Mouse (Mus musculus) forebrain, embryonic 11.5 days (tissue): ENCODE results near the gene Ndufb6. TPM values are rescaled to one million over a fixed set of nuclear protein-coding genes. Genes with fewer than 3 reads are reported as not detected.

ENCODE experiments used
- ATAC-seq: fragments of 200-750 bp; cut with Nextera tagmentation; replicated peaks from 2 replicates; pipeline ENCODE4 v1.8.0; 2017; ENCODE audit warnings: moderate TSS enrichment; ENCODE audit not compliant: low FRiP score
- DNase-seq: peaks from one replicate; pipeline ENCODE4 v3.0.0-alpha.2; 2017; ENCODE audit warnings: low spot score
- H3K27ac ChIP-seq: fragments of 300-500 bp; sonication (generic); 2 replicates; pipeline ENCODE4 v1.5.1; 2014; ENCODE audit warnings: low read depth, low read length
- H3K27me3 ChIP-seq: fragments of 300-500 bp; sonication (generic); 2 replicates; pipeline ENCODE4 v1.6.1; 2014; ENCODE audit warnings: mild to moderate bottlenecking, low read length, mixed read lengths; ENCODE audit not compliant: control insufficient read depth, insufficient read depth
- H3K36me3 ChIP-seq: fragments of 300-500 bp; sonication (generic); 2 replicates; pipeline ENCODE4 v1.6.1; 2014; ENCODE audit warnings: mild to moderate bottlenecking, low read length, moderate library complexity, mixed read lengths; ENCODE audit not compliant: control insufficient read depth, insufficient read depth
- H3K4me1 ChIP-seq: fragments of 300-500 bp; sonication (generic); replicated peaks from 2 replicates; pipeline ENCODE4 v1.6.1; 2014; ENCODE audit warnings: low read length, mixed read lengths; ENCODE audit not compliant: control insufficient read depth, insufficient read depth
- H3K4me2 ChIP-seq: fragments of 300-500 bp; sonication (generic); 2 replicates; pipeline ENCODE4 v1.6.1; 2014; ENCODE audit warnings: low read depth, mild to moderate bottlenecking, low read length, moderate library complexity, mixed read lengths; ENCODE audit not compliant: severe bottlenecking
- H3K4me3 ChIP-seq: fragments of 300-500 bp; sonication (generic); 2 replicates; pipeline ENCODE4 v1.5.1; 2014; ENCODE audit warnings: low read depth, low read length
- H3K9ac ChIP-seq: fragments of 300-500 bp; sonication (generic); 2 replicates; pipeline ENCODE4 v1.6.1; 2014; ENCODE audit warnings: low read length
- H3K9me3 ChIP-seq: fragments of 300-500 bp; sonication (generic); 2 replicates; pipeline ENCODE4 v1.6.1; 2016; ENCODE audit warnings: low read length, mixed read lengths; ENCODE audit not compliant: control insufficient read depth
- WGBS: fragments of 180-500 bp; shearing (Covaris S2); extraction: QIAGEN DNeasy Blood & Tissue Kit; methylation state at CpG from one replicate; pipeline ENCODE4 v1.1.7; 2014; 5-methylcytosine and 5-hydroxymethylcytosine counted together
- polyA plus RNA-seq: library from polyadenylated mRNA; unstranded; fragments of >200 nt; fragmentation: Nextera tagmentation; extraction: Ambion mirVana; gene quantifications from 2 replicates; pipeline ENCODE4 v1.2.1, GENCODE M21; 2014

Gene Ndufb6
- polyA plus RNA-seq = 279 and 281 TPM in 2 replicates

DNA sequence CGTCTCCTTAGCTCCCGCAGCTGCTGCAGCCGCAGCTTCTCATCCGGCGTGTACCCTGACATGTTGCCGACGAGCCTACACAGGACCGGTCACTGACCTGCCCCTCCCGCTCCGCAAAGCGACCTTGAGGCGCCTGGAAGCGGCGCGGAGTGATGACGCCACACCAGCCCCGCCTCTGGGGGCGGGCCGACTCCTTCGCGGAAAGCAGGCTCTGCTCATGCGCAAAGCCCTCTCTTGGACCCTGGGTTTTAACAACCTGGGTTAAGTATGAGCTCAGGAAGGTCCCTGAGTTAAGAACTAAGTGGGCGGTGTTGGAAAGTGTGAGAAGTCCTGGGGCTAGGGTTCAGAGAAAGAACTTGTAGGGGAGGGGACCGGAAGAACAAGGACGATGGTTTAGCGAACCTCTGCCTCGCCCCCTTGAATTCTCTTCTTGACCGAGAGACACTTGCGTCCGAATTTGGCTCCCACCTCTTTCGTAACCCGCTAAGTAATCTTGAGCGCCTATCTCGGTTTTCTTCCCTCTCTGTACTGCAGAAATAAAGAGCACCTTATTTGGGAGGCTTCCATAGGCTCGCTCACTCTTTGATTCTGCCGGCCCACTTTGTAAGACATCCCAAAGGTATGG is at the start of gene Ndufb6:
Gene Ndufb6, minus strand, starts transcription at position 146 of the 625 bp plus-strand sequence.
- Histone ChIP-seq H3K4me1 (peaks cover 6% of the 10 kb centered on the region; the same call in 1 of the 2 replicates), H3K27ac (no peak within 1 kb of the TSS; the same call in 1 of the 2 replicates), H3K4me3 (peak within 1 kb of the TSS; percentile 94), H3K27me3 (no peaks in the 10 kb centered on the region), H3K36me3 (no peaks in the 10 kb centered on the region; the same call in 1 of the 2 replicates), H3K9ac (peak within 1 kb of the TSS; percentile 83), H3K4me2 (peak within 1 kb of the TSS; percentile 95), H3K9me3 (no peaks in the 10 kb centered on the region)
- WGBS = under 1% methylated on average over 36 of the region's 36 CpGs
- peak; percentile 98 for ATAC-seq
- DNase-seq = peak; percentile 98

DNA sequence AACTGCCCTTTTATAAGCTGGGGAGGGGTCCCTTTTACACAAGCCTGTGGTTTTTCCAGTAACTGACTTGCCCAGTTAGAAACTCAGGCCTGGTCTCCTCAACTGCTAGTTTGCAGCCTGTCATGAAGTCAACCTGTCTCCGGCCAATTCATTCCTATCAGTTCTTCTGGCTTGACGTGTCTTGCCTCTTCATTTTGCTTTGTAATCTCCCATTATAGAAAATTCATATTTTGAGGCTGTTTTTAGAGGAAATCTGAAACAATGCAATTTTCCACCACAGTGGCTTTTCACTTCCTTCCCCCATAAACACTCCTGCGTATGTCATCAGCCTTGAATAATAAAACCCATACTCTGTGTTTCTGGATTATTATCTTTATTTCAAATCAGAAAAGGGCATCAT is 47.9 kb upstream of the Ndufb6 start:
- no peak for DNase-seq
- Histone ChIP-seq H3K27me3 (no peaks in the 10 kb centered on the region), H3K9ac (no peak overlapping the region), H3K4me2 (no peak overlapping the region), H3K4me1 (no peaks in the 10 kb centered on the region), H3K27ac (no peak overlapping the region), H3K4me3 (no peak overlapping the region), H3K36me3 (no peaks in the 10 kb centered on the region), H3K9me3 (no peaks in the 10 kb centered on the region)
- whole genome bisulfite sequencing = 97% methylated on average over 3 of the region's 3 CpGs
- no peak for ATAC-seq

DNA sequence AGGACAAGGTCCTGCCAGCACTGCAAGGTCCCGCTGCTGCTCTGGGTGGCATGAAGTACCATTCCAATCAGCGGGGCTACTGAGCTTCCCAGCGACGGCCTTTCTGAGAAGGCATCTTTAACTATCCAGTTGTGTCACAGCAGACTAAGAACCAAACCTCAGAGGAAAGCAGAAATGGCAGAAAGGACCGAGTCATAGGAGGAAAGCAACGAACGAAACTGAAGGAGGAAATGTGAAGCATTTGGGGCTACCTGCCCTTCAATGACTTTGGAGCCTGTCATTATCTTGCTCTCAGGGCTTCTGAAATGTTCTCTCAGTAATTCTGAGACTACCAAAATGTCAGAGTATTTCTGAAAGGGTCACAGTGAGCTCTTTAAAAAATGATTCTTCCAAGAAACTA is 45.4 kb upstream of the Ndufb6 start:
- WGBS = 87% methylated on average over 7 of the region's 7 CpGs
- Histone ChIP-seq H3K4me2 (no peak overlapping the region), H3K9ac (no peak overlapping the region), H3K4me3 (no peak overlapping the region), H3K27ac (no peak overlapping the region), H3K36me3 (no peaks in the 10 kb centered on the region), H3K9me3 (no peaks in the 10 kb centered on the region), H3K4me1 (no peaks in the 10 kb centered on the region), H3K27me3 (no peaks in the 10 kb centered on the region)
- DNase-seq (no peak), ATAC-seq (no peak)

DNA sequence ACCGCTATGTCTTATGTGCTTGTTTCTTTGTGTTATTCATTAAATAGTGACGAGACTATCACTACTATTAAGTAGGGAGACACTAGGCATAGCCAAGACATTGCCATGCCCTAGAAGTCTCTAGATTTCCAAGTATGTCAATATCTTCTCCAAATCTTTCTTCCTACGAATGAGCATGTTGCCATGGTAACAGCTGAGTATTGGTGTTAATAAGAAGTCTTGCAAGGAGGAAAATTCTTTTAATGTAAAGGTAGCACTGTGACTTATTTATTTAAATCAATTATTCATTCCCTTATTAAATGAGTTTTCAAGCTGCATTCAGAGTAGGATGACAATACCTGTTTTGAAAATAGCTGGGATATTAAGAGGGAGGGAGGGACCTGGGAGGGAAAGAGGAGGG is 38.2 kb upstream of the Ndufb6 start:
- no peak for ATAC-seq
- no peak overlapping the region for H3K4me2 ChIP-seq
- H3K4me1 ChIP-seq = no peaks in the 10 kb centered on the region
- no peak for DNase-seq
- 81% methylated on average over 3 of the region's 3 CpGs for WGBS
- H3K9me3 ChIP-seq = no peaks in the 10 kb centered on the region
- H3K36me3 ChIP-seq = no peaks in the 10 kb centered on the region
- no peaks in the 10 kb centered on the region for H3K27me3 ChIP-seq
- H3K9ac ChIP-seq = no peak overlapping the region
- no peak overlapping the region for H3K4me3 ChIP-seq
- H3K27ac ChIP-seq = no peak overlapping the region

DNA sequence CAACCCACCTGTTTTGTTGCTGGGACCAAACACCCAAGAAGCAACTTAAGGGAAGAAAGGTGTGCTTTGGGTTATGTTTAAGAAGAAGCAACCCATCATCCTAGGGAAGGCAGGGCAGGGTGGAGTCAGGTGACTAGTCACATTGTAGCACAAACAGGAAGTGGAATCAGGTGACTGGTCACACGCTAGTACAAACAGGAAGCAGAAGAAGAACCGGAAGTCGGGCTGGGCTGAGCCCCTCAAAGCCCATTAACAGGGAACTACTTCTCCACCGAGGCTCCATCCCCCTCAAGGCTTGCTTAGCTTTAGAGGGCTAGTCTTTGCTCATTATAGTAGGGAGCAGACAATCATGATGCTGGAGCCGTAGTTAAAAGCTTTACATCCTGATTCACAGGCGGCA is 33.8 kb upstream of the Ndufb6 start:
- DNase-seq (no peak), ATAC-seq (no peak)
- no peak overlapping the region for H3K9ac ChIP-seq
- no peaks in the 10 kb centered on the region for H3K27me3 ChIP-seq
- 79% methylated on average over 6 of the region's 6 CpGs for WGBS
- no peaks in the 10 kb centered on the region for H3K36me3 ChIP-seq
- H3K27ac ChIP-seq = no peak overlapping the region
- H3K9me3 ChIP-seq = no peaks in the 10 kb centered on the region
- H3K4me2 ChIP-seq = no peak overlapping the region
- H3K4me3 ChIP-seq = no peak overlapping the region
- no peaks in the 10 kb centered on the region for H3K4me1 ChIP-seq

DNA sequence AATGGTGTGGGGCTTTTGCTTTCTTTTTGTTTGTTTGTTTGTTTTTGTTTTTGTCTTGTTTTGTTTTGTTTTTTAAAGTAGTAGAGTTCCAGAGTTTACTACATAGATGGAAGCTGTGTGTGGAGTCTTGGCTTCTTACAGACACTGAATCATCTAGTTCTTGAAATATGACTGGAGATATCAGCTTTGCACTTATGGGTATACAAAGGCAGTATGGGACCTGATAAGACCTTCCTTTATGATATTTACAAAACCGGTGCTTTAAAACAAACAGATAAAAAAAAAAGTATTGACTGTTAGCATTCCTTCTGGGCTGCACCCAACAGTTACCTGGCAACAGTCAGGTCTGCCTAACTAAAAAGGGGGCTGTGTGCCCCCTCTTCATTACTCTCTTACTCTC is 33.0 kb upstream of the Ndufb6 start:
- no peak overlapping the region for H3K9ac ChIP-seq
- H3K4me1 ChIP-seq = no peaks in the 10 kb centered on the region
- H3K4me3 ChIP-seq = no peak overlapping the region
- no peaks in the 10 kb centered on the region for H3K9me3 ChIP-seq
- no peaks in the 10 kb centered on the region for H3K27me3 ChIP-seq
- WGBS = 89% methylated on average over 1 of the region's 1 CpGs
- H3K27ac ChIP-seq = no peak overlapping the region
- ATAC-seq (no peak), DNase-seq (no peak)
- H3K36me3 ChIP-seq = no peaks in the 10 kb centered on the region
- no peak overlapping the region for H3K4me2 ChIP-seq

DNA sequence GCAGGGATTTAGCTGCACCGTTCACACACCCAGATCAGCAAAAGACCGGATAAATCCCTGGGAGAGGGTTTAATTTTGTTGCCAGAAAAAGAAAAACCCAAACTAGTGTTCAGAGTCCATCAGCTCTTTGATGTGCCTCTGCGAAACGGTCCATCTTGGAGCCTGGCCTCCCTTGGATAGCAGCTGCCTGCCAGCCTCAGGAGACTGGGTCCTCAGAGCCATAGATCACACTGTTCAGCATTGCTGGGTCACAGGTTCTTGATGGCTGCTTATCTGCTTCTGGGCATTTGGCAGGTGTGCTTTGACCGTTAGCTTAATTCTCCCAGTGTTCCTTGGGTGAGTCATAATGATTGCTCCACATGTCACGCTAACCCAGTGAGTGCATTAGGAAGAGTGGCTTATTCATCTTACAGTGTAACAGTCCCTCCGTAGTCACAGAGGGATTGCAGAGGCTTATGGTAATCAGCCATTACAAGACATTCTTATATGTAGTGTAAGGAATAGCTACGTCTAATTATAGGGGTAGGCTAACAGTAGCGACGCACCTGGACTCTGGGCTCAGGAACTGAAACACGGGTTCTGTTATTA is 31.7 kb upstream of the Ndufb6 start:
- H3K36me3 ChIP-seq = no peaks in the 10 kb centered on the region
- no peak overlapping the region for H3K4me3 ChIP-seq
- no peak overlapping the region for H3K9ac ChIP-seq
- ATAC-seq (no peak), DNase-seq (no peak)
- H3K9me3 ChIP-seq = no peaks in the 10 kb centered on the region
- H3K27me3 ChIP-seq = no peaks in the 10 kb centered on the region
- H3K27ac ChIP-seq = no peak overlapping the region
- no peaks in the 10 kb centered on the region for H3K4me1 ChIP-seq
- 86% methylated on average over 11 of the region's 11 CpGs for WGBS
- H3K4me2 ChIP-seq = no peak overlapping the region

DNA sequence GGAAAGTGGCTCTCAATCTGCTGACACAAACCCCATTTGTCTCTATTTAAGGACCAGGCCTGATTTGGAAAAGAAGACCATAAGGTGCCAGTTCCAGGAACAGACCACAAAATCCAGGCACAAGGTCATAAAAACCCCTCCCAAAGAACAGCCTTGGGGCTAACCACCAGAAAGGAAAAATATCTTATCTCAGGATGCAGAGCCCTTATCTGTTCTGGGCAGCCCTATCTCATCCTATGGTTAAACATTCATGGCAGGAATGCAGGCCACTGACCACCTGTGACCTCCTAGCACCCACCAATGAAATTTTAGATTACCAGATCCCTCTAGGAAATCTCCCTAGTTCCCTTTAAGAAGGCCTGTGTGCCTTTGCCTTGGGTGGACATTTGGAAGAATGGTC is 30.5 kb upstream of the Ndufb6 start:
- H3K4me1 ChIP-seq = no peaks in the 10 kb centered on the region
- H3K27ac ChIP-seq = no peak overlapping the region
- no peaks in the 10 kb centered on the region for H3K36me3 ChIP-seq
- DNase-seq (no peak), ATAC-seq (no peak)
- no peak overlapping the region for H3K4me3 ChIP-seq
- no peaks in the 10 kb centered on the region for H3K9me3 ChIP-seq
- H3K4me2 ChIP-seq = no peak overlapping the region
- no peaks in the 10 kb centered on the region for H3K27me3 ChIP-seq
- no peak overlapping the region for H3K9ac ChIP-seq
